Mouse (Mus musculus) ES-E14 (cell line): ENCODE data around the gene Hoxa13. TPM values are rescaled to one million over a fixed set of nuclear protein-coding genes. Genes with fewer than 3 reads are reported as not detected.

Experiments used
- DNase-seq: peaks from one replicate; pipeline ENCODE4 v3.0.0-alpha.2; 2013; ENCODE audit warnings: low read depth, low spot score
- H3K27ac ChIP-seq: 2 replicates; pipeline ENCODE4 v1.5.1; 2012; ENCODE audit warnings: low read depth, mild to moderate bottlenecking, low read length, moderate library complexity, mixed read lengths; ENCODE audit not compliant: poor library complexity, insufficient read depth, severe bottlenecking
- H3K36me3 ChIP-seq: 2 replicates; pipeline ENCODE4 v1.6.1; 2012; ENCODE audit warnings: mild to moderate bottlenecking, low read length, moderate library complexity, mixed read lengths; ENCODE audit not compliant: control insufficient read depth, poor library complexity, insufficient read depth, severe bottlenecking
- H3K4me1 ChIP-seq, 2 experiments: fragments of 150-350 bp in 1 of 2; sonication (generic) in 1 of 2; 2 replicates each; pipeline ENCODE4 v1.6.1; 2012; ENCODE audit warnings: low read length in 2 of 2, mild to moderate bottlenecking in 1 of 2, mixed read lengths in 1 of 2; ENCODE audit not compliant: control insufficient read depth in 2 of 2, insufficient read depth in 2 of 2, poor library complexity in 1 of 2
- H3K4me3 ChIP-seq, 2 experiments: fragments of 150-350 bp in 1 of 2; sonication (generic) in 1 of 2; 2 replicates each; pipeline ENCODE4 v1.5.1; 2012; ENCODE audit warnings: low read length in 2 of 2, low read depth in 1 of 2, mild to moderate bottlenecking in 1 of 2, mixed read lengths in 1 of 2; ENCODE audit not compliant: insufficient read depth in 1 of 2, poor library complexity in 1 of 2, severe bottlenecking in 1 of 2
- H3K9ac ChIP-seq: 2 replicates; pipeline ENCODE4 v1.6.1; 2012; ENCODE audit warnings: low read depth, mild to moderate bottlenecking, low read length, mixed read lengths; ENCODE audit not compliant: poor library complexity, insufficient read depth, severe bottlenecking
- H3K9me3 ChIP-seq: fragments of 150-350 bp; sonication (generic); 2 replicates; pipeline ENCODE4 v1.6.1; 2012; ENCODE audit warnings: low read depth, mild to moderate bottlenecking, low read length; ENCODE audit not compliant: control insufficient read depth, insufficient read depth
- CHD2 ChIP-seq: IDR thresholded peaks from 2 replicates; pipeline ENCODE4 v1.6.1; 2014; ENCODE audit warnings: mild to moderate bottlenecking, low read depth, low read length, inconsistent platforms
- HCFC1 ChIP-seq: IDR thresholded peaks from 2 replicates; pipeline ENCODE4 v1.6.1; 2012; ENCODE audit warnings: low read length, inconsistent platforms, borderline replicate concordance; ENCODE audit not compliant: insufficient read depth
- MAFK ChIP-seq: IDR thresholded peaks from 2 replicates; pipeline ENCODE4 v1.6.1; 2014; ENCODE audit warnings: mild to moderate bottlenecking, low read depth, low read length, inconsistent platforms; ENCODE audit not compliant: insufficient read depth
- ZC3H11A ChIP-seq: IDR thresholded peaks from 2 replicates; pipeline ENCODE4 v1.6.1; 2012; ENCODE audit warnings: low read depth, mild to moderate bottlenecking, inconsistent platforms, low read length, borderline replicate concordance
- ZNF384 ChIP-seq: IDR thresholded peaks from 2 replicates; pipeline ENCODE4 v1.6.1; 2012; ENCODE audit warnings: low read depth, low read length, inconsistent platforms
- in situ Hi-C, 2 experiments: fragments of 600-800 bp; cut with MboI; formaldehyde crosslinking; loops; one replicate each; pipeline ENCODE4 v1.15.1; 2025; ENCODE audit warnings: low sequenced_read_pairs in 2 of 2, inconsistent platforms in 1 of 2; ENCODE audit not compliant: unreplicated experiment in 2 of 2
- total RNA-seq: library from RNA; depleted of rRNA; stranded (reverse); fragments of 300-350 nt; gene quantifications from 2 replicates; pipeline ENCODE4 v1.2.3, GENCODE M21; 2012

The Hoxa13 gene
- total RNA-seq, 1 experiment, result 0.40 TPM

DNA sequence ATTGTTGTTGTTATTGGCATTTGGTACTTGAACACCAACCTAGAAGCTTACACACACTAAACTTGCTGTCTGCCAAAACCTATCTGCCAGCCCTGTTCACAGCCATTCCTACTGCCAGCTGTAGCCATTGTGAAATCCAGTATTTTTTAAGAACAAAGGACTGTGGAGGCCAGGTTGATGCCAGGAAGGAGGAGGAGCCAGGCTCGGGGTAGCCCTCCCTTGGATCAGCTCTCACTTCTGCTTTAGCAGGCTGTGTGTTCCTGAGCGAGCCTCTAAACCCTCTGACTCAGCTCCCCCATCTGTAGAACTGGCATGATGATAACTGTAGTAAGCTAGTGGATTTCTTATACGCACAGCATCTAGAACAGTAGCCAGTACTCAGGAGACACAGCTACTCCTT is 42.7 kb upstream of the Hoxa13 start:
- in situ Hi-C loops, result no loop called here
- no peak overlapping the region for H3K27ac ChIP-seq
- H3K4me3 ChIP-seq, result no peak overlapping the region
- H3K9ac ChIP-seq, result no peak overlapping the region
- H3K36me3 ChIP-seq, result no peaks in the 10 kb centered on the region
- no peak for DNase-seq
- H3K9me3 ChIP-seq, result no peaks in the 10 kb centered on the region
- no peaks in the 10 kb centered on the region; a peak in 1 of 4 replicates for H3K4me1 ChIP-seq
- TF ChIP-seq ZC3H11A (no peak), HCFC1 (no peak), ZNF384 (no peak), CHD2 (no peak)

DNA sequence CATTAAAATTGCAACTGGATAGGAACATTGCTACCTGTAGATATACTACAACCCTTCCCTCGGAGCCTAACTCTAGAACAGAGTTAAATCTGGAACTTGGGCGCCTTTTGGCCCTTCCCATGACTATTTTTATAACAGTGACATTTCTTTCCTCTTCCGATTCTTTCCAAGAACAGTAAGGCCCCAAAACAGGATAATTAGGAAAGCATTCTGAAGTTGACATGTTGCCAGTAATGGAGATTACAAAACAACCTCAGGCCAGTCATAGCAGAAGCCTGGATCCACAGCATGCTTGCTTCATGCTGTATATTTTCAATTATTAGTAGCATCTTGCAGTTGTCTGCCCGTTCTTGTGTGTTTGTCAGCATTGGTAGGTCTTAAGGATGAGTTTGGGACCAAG is 40.1 kb upstream of the Hoxa13 start:
- Histone ChIP-seq H3K4me1 (no peaks in the 10 kb centered on the region; a peak in 1 of 4 replicates), H3K9me3 (no peaks in the 10 kb centered on the region), H3K27ac (no peak overlapping the region), H3K9ac (no peak overlapping the region), H3K36me3 (no peaks in the 10 kb centered on the region), H3K4me3 (no peak overlapping the region)
- no peak for DNase-seq
- in situ Hi-C loops, result no loop called here
- TF ChIP-seq ZC3H11A (no peak), MAFK (no peak), ZNF384 (no peak), CHD2 (no peak), HCFC1 (no peak)

DNA sequence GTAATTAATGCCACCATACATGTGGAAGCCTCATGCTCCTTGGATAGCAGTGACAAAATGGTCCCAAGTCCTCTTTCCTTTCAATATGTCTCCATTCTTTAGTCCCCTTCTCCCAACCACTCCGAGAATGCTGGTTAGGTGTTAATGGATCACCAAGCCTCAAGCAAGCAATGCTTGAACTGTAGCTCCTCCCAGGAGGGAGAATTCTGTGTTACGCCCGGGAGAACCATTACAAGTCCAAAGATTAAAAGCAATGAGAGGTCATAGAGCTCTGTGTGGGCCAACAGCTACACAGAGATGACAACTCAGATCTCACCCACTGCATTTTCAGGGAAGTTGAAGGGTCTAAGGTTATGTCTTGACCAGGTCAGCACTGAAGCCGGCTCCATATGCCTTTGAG is 37.8 kb upstream of the Hoxa13 start:
- no peak for TF ChIP-seq ZC3H11A
- no peak for TF ChIP-seq ZNF384
- no peak for TF ChIP-seq HCFC1
- TF ChIP-seq MAFK, result no peak
- in situ Hi-C loops, result loop anchor here in 1 of 2 experiments (25.0 kb wide), 1 partner anchor 539 kb away; no protein-coding TSS in a partner anchor

DNA sequence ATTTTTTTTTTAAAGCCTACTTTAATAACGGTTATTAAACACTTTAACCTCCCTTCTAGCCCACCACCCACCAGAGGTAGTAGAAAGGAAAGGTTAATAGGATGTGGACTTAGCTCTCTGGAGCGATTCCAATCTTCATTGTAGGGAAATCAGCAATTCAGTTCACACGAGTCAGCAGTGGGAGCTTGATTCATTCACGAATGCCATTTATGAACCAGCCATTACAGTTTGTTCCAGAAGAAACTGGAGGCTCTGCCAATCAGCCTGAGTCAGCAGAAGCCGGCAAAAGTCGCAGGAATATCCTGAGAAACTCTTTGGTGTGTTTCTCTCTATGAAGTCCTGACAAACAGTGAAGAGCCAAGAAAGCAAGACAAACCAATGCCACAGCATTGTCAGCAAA is 33.9 kb upstream of the Hoxa13 start:
- Histone ChIP-seq H3K4me3 (no peak overlapping the region), H3K4me1 (no peaks in the 10 kb centered on the region), H3K27ac (no peak overlapping the region), H3K9me3 (no peaks in the 10 kb centered on the region), H3K9ac (no peak overlapping the region), H3K36me3 (no peaks in the 10 kb centered on the region)
- TF ChIP-seq HCFC1 (no peak), MAFK (0 out of 2 replicates have a peak, but pooled peaks have one; percentile 3), ZNF384 (no peak)
- in situ Hi-C loops, result loop anchor here in 1 of 2 experiments (25.0 kb wide), 1 partner anchor 543 kb away; no protein-coding TSS in a partner anchor
- DNase-seq, result no peak

More for the DNA sequence above, 37.8 kb upstream of the Hoxa13 start:
- H3K9me3 ChIP-seq, result no peaks in the 10 kb centered on the region
- H3K4me1 ChIP-seq, result no peaks in the 10 kb centered on the region
- H3K36me3 ChIP-seq, result no peaks in the 10 kb centered on the region
- no peak overlapping the region for H3K4me3 ChIP-seq
- H3K9ac ChIP-seq, result no peak overlapping the region
- no peak overlapping the region for H3K27ac ChIP-seq
- DNase-seq, result no peak

DNA sequence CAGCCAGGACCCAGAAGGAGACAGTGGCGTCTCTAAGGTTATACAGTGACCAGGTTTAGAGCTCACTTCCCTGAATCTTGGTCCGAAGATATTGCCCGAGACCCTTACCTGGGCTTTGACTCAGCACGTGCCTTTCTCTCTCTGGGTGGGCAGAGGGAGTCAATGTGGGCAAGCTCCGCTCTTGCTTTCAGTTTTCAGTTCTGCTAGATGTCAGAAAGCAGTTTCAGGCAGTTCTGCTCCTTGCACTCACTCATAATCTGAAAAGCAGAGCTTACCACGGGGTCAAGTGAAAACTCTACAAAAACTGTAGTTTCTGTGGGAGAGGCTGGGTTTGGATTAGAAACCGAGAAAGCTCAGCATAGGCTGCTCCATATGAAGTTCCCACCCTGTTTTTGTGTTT is 31.6 kb upstream of the Hoxa13 start:
- no peak overlapping the region for H3K9ac ChIP-seq
- H3K27ac ChIP-seq, result no peak overlapping the region
- no peaks in the 10 kb centered on the region for H3K4me1 ChIP-seq

More for the DNA sequence above, 31.6 kb upstream of the Hoxa13 start:
- no peaks in the 10 kb centered on the region for H3K36me3 ChIP-seq
- no peaks in the 10 kb centered on the region for H3K9me3 ChIP-seq
- no peak overlapping the region for H3K4me3 ChIP-seq
- in situ Hi-C loops, result loop anchor here in 1 of 2 experiments (25.0 kb wide), 1 partner anchor 545 kb away; no protein-coding TSS in a partner anchor
- DNase-seq, result no peak
- TF ChIP-seq MAFK (no peak), CHD2 (no peak), HCFC1 (no peak), ZC3H11A (no peak), ZNF384 (no peak)
